Mouse (Mus musculus): ENCODE data around the gene Tdrd7. TPM values are rescaled to one million over a fixed set of nuclear protein-coding genes. Genes with fewer than 3 reads are reported as not detected.

Tdrd7 gene
- polyA plus RNA-seq (2012; rRNA removed), result 94.9 and 98.5 TPM in 2 replicates

DNA sequence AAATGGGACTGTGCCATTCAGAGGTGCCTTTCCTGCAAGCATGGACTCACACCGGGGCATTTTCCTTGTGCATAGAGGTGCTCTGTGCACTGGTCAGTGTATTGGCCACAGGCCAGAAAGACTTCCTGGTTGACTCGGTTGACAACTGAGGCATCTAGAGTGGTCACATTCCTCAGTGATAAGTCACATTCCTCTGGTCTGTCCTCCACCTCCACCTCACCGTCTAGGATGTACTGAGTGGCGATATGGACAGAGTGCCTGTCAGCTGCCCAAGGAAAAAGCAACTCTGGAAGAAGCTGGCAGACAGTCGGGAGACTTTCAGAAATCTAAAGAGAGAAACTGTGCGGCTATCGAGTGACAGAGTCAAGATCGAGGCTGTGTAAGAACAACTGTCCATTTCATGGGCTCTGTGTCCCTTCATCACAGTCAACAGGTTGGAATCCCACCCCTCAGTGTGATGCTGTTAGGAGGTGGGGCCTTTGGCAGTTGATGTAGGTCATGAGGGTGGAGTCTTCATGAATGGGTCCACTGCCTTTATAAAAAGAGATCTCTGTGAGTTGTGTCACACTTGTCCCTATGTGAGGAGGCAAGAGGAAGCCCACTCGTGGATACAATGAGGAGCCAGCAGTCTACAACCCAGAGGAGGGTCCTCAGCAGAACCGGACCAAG, at the start of gene Tdrd7:
Tdrd7 (plus strand) TSS at position 564 of the 669 bp plus-strand sequence.
- Histone ChIP-seq H3K27me3 (ENCODE audit: control insufficient read depth, insufficient read depth, low read length) (no peaks in the 10 kb centered on the region), H3K4me1 (ENCODE audit: control insufficient read depth, insufficient read depth, low read length) (peaks cover 10% of the 10 kb centered on the region), H3K27ac (ENCODE audit: control insufficient read depth, insufficient read depth, low read depth, low read length) (no peak within 1 kb of the TSS), H3K4me3 (ENCODE audit: control insufficient read depth, low read depth, low read length) (no peak within 1 kb of the TSS; the same call in 1 of the 2 replicates), H3K36me3 (ENCODE audit: control insufficient read depth, insufficient read depth, low read length) (no peaks in the 10 kb centered on the region)
- TF ChIP-seq POLR2A (IDR thresholded peaks at IDR 0.05; ENCODE audit: control insufficient read depth, low read depth, low read length) (no peak), CTCF (IDR thresholded peaks at IDR 0.05; ENCODE audit: control insufficient read depth, insufficient read depth, insufficient replicate concordance, low read depth, low read length) (no peak)

DNA sequence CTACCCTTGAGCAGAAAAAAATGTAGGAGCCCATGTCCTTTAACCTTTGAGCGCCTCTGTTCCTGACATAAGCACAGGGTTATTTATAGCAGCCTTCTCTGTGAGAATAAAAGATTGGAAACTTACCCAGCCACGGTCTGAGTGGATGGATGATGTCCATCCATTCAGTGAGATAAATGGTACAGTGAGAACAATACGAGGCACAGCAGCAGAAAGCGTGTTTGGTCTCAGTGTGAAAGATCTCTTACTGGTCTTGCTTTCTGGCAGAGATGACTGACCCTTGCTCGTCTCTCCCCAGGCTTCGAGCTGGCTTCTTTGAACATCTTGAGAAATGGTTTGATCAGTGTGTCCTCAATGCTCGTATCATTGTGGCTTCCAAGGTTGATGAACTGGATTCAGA, 48.0 kb upstream of the Tdrd7 start:
- Histone ChIP-seq H3K27ac (ENCODE audit: control insufficient read depth, insufficient read depth, low read depth, low read length) (peak overlapping the region; percentile 39; the same call in 1 of the 2 replicates), H3K27me3 (ENCODE audit: control insufficient read depth, insufficient read depth, low read length) (no peaks in the 10 kb centered on the region), H3K36me3 (ENCODE audit: control insufficient read depth, insufficient read depth, low read length) (no peaks in the 10 kb centered on the region), H3K4me3 (ENCODE audit: control insufficient read depth, low read depth, low read length) (peak overlapping the region; percentile 26), H3K4me1 (ENCODE audit: control insufficient read depth, insufficient read depth, low read length) (no peaks in the 10 kb centered on the region)
- TF ChIP-seq POLR2A (IDR thresholded peaks at IDR 0.05; ENCODE audit: control insufficient read depth, low read depth, low read length), result no peak
- no peak for TF ChIP-seq CTCF (IDR thresholded peaks at IDR 0.05; ENCODE audit: control insufficient read depth, insufficient read depth, insufficient replicate concordance, low read depth, low read length)

GRCm38 (mm10) chr4:45921663-45922435, 43.3 kb upstream of the Tdrd7 start:
- TF ChIP-seq CTCF (IDR thresholded peaks at IDR 0.05; ENCODE audit: control insufficient read depth, insufficient read depth, insufficient replicate concordance, low read depth, low read length), result no peak
- no peak for TF ChIP-seq POLR2A (IDR thresholded peaks at IDR 0.05; ENCODE audit: control insufficient read depth, low read depth, low read length)

GRCm38 (mm10) chr4:45924011-45924410, 41.1 kb upstream of the Tdrd7 start:
- no peaks in the 10 kb centered on the region for H3K27me3 ChIP-seq (ENCODE audit: control insufficient read depth, insufficient read depth, low read length)
- H3K4me3 ChIP-seq (ENCODE audit: control insufficient read depth, low read depth, low read length), result no peak overlapping the region
- H3K36me3 ChIP-seq (ENCODE audit: control insufficient read depth, insufficient read depth, low read length), result no peaks in the 10 kb centered on the region
- TF ChIP-seq POLR2A (IDR thresholded peaks at IDR 0.05; ENCODE audit: control insufficient read depth, low read depth, low read length), result no peak
- no peak for TF ChIP-seq CTCF (IDR thresholded peaks at IDR 0.05; ENCODE audit: control insufficient read depth, insufficient read depth, insufficient replicate concordance, low read depth, low read length)
- H3K27ac ChIP-seq (ENCODE audit: control insufficient read depth, insufficient read depth, low read depth, low read length), result no peak overlapping the region
- no peaks in the 10 kb centered on the region for H3K4me1 ChIP-seq (ENCODE audit: control insufficient read depth, insufficient read depth, low read length)

More at GRCm38 (mm10) chr4:45921663-45922435, 43.3 kb upstream of the Tdrd7 start:
- Histone ChIP-seq H3K27ac (ENCODE audit: control insufficient read depth, insufficient read depth, low read depth, low read length) (no peak overlapping the region), H3K4me3 (ENCODE audit: control insufficient read depth, low read depth, low read length) (no peak overlapping the region), H3K4me1 (ENCODE audit: control insufficient read depth, insufficient read depth, low read length) (no peaks in the 10 kb centered on the region), H3K36me3 (ENCODE audit: control insufficient read depth, insufficient read depth, low read length) (no peaks in the 10 kb centered on the region), H3K27me3 (ENCODE audit: control insufficient read depth, insufficient read depth, low read length) (no peaks in the 10 kb centered on the region)

DNA sequence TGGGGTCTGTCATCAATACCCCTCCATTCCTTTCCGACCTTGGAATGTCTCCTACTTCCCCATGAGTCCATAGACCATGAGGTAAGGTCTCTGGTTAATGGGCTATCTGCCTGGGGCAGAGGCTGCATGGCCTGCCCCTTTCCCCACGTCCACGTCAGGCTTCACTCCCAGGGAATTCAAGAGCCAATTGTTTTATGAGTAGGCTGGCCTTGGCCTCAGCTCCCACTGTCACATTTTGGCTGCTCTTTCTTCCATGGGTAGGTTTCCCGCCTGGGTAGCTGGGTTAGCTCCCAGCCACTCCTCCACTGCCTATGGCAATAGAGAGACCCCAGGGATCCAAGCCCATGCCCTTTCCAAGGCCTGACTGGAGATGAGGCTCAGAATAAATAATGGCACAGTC, 36.6 kb upstream of the Tdrd7 start:
- no peak overlapping the region for H3K27ac ChIP-seq (ENCODE audit: control insufficient read depth, insufficient read depth, low read depth, low read length)
- H3K4me1 ChIP-seq (ENCODE audit: control insufficient read depth, insufficient read depth, low read length), result peaks cover 3% of the 10 kb centered on the region
- no peaks in the 10 kb centered on the region for H3K36me3 ChIP-seq (ENCODE audit: control insufficient read depth, insufficient read depth, low read length)
- no peak overlapping the region for H3K4me3 ChIP-seq (ENCODE audit: control insufficient read depth, low read depth, low read length)
- no peak for TF ChIP-seq POLR2A (IDR thresholded peaks at IDR 0.05; ENCODE audit: control insufficient read depth, low read depth, low read length)
- no peak for TF ChIP-seq CTCF (IDR thresholded peaks at IDR 0.05; ENCODE audit: control insufficient read depth, insufficient read depth, insufficient replicate concordance, low read depth, low read length)
- no peaks in the 10 kb centered on the region for H3K27me3 ChIP-seq (ENCODE audit: control insufficient read depth, insufficient read depth, low read length)

GRCm38 (mm10) chr4:45941628-45942044, 23.5 kb upstream of the Tdrd7 start:
- Histone ChIP-seq H3K4me3 (ENCODE audit: control insufficient read depth, low read depth, low read length) (no peak overlapping the region), H3K36me3 (ENCODE audit: control insufficient read depth, insufficient read depth, low read length) (no peaks in the 10 kb centered on the region), H3K4me1 (ENCODE audit: control insufficient read depth, insufficient read depth, low read length) (peaks cover 3% of the 10 kb centered on the region; the same call in 1 of the 2 replicates), H3K27ac (ENCODE audit: control insufficient read depth, insufficient read depth, low read depth, low read length) (no peak overlapping the region), H3K27me3 (ENCODE audit: control insufficient read depth, insufficient read depth, low read length) (no peaks in the 10 kb centered on the region)
- TF ChIP-seq CTCF (IDR thresholded peaks at IDR 0.05; ENCODE audit: control insufficient read depth, insufficient read depth, insufficient replicate concordance, low read depth, low read length), result peak; percentile 82
- TF ChIP-seq POLR2A (IDR thresholded peaks at IDR 0.05; ENCODE audit: control insufficient read depth, low read depth, low read length), result no peak

- Histone ChIP-seq H3K4me1 (ENCODE audit: control insufficient read depth, insufficient read depth, low read length) (no peaks in the 10 kb centered on the region), H3K27ac (ENCODE audit: control insufficient read depth, insufficient read depth, low read depth, low read length) (no peak overlapping the region), H3K27me3 (ENCODE audit: control insufficient read depth, insufficient read depth, low read length) (no peaks in the 10 kb centered on the region), H3K4me3 (ENCODE audit: control insufficient read depth, low read depth, low read length) (no peak overlapping the region), H3K36me3 (ENCODE audit: control insufficient read depth, insufficient read depth, low read length) (no peaks in the 10 kb centered on the region)
- TF ChIP-seq CTCF (IDR thresholded peaks at IDR 0.05; ENCODE audit: control insufficient read depth, insufficient read depth, insufficient replicate concordance, low read depth, low read length), result no peak
- TF ChIP-seq POLR2A (IDR thresholded peaks at IDR 0.05; ENCODE audit: control insufficient read depth, low read depth, low read length), result no peak
These were observed 17.4 kb upstream of the Tdrd7 start for GRCm38 (mm10) chr4:45947729-45948128.

Measured in testis, adult 2 months (tissue).